Mouse (Mus musculus) C2C12 (cell line): Measurements from ENCODE around the gene Adgrg4. TPM values are rescaled to one million over a fixed set of nuclear protein-coding genes. Genes with fewer than 3 reads are reported as not detected.

Experiments
- H3K27me3 ChIP-seq: one replicate; pipeline ENCODE4 v1.6.1; 2011; ENCODE audit not compliant: control insufficient read depth, insufficient read depth, insufficient read length
- H3K36me3 ChIP-seq: one replicate; pipeline ENCODE4 v1.6.1; 2011; ENCODE audit not compliant: control insufficient read depth, insufficient read depth
- H3K4me3 ChIP-seq: one replicate; pipeline ENCODE4 v1.5.1; 2011; ENCODE audit warnings: mild to moderate bottlenecking, control low read depth; ENCODE audit not compliant: poor library complexity, insufficient read depth, severe bottlenecking
- H3K79me2 ChIP-seq: one replicate; pipeline ENCODE4 v1.6.1; 2011; ENCODE audit not compliant: control insufficient read depth, insufficient read depth
- H3K79me3 ChIP-seq: one replicate; pipeline ENCODE4 v1.6.1; 2011; ENCODE audit warnings: low read depth, control low read depth
- H3ac ChIP-seq: one replicate; pipeline ENCODE3; 2011; ENCODE audit warnings: low read depth; ENCODE audit not compliant: control insufficient read depth, insufficient read length
- CEBPB ChIP-seq: IDR thresholded peaks from one replicate; pipeline ENCODE4 v1.6.1; 2011; ENCODE audit warnings: low read depth, mild to moderate bottlenecking, control low read depth, moderate library complexity
- CTCF ChIP-seq: IDR thresholded peaks from one replicate; pipeline ENCODE4 v1.5.1; 2011; ENCODE audit not compliant: control insufficient read depth, insufficient read depth, insufficient read length
- FOSL1 ChIP-seq: IDR thresholded peaks from one replicate; pipeline ENCODE4 v1.8.0; 2011; ENCODE audit warnings: mild to moderate bottlenecking, low read length; ENCODE audit not compliant: poor library complexity, insufficient read depth, severe bottlenecking
- MAX ChIP-seq: IDR thresholded peaks from one replicate; pipeline ENCODE4 v1.6.1; 2011; ENCODE audit warnings: mild to moderate bottlenecking, control low read depth
- MYOD1 ChIP-seq: IDR thresholded peaks from one replicate; pipeline ENCODE4 v1.6.1; 2011; ENCODE audit warnings: low read depth; ENCODE audit not compliant: control insufficient read depth, insufficient read length
- MYOG ChIP-seq: IDR thresholded peaks from one replicate; pipeline ENCODE4 v1.6.1; 2011; ENCODE audit not compliant: control insufficient read depth, insufficient read length; ENCODE audit errors: extremely low read depth
- USF1 ChIP-seq: IDR thresholded peaks from one replicate; pipeline ENCODE4 v1.6.1; 2011; ENCODE audit warnings: low read depth, mild to moderate bottlenecking, control low read depth, moderate library complexity
- polyA plus RNA-seq: library from polyadenylated mRNA; unstranded; fragments of >200 nt; fragmentation: generic; extraction: Trizol; gene quantifications from one replicate; pipeline ENCODE4 v1.2.1, GENCODE M21; 2012; ENCODE audit warnings: missing spikeins

The Adgrg4 gene
- polyA plus RNA-seq, 1 experiment, result not detected

DNA sequence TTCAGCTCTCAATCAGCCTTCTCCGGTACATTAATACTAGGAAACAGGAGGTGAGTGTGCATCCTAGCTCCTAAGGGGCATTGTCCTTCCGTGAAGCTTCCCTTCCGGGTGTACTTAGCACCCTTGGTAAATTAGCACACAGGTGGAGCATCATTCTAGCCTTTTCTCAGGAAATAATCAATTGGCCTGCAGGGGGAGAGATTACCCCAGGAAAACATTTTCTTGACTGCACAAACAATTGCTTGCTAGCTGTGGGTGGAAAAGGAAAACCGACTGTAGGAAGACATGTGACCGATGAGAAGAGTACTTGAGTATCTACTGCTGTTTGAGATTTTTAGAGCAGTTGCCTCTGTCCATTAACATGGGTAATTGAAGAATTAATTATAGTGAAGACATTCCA is 28.7 kb upstream of the Adgrg4 start:
- no peaks in the 10 kb centered on the region for H3K36me3 ChIP-seq
- TF ChIP-seq MAX (no peak), FOSL1 (no peak), MYOD1 (no peak), CEBPB (no peak), MYOG (no peak), USF1 (no peak), CTCF (no peak)
- no peak overlapping the region for H3ac ChIP-seq
- no peaks in the 10 kb centered on the region for H3K27me3 ChIP-seq
- no peaks in the 10 kb centered on the region for H3K79me3 ChIP-seq
- no peak overlapping the region for H3K4me3 ChIP-seq
- no peaks in the 10 kb centered on the region for H3K79me2 ChIP-seq

DNA sequence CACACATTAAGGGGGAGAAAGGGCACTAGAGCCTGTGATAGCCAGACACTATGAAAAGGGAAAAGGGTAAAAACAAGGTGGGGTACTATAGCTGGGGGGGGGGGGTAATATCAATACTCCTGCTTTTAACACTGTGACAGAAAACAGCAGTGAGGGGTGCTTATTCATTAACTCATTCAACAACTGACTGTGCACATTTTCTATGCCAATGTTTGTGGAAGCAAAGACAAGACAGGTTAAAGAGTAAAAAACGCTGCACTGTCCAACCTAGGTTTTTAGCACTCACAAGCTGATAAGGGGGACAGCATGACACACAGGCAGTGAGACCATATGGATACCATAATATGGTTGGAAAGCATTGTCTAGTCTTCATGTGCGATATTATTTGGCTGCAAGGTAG is 142.9 kb downstream of the Adgrg4 start:
- Histone ChIP-seq H3K36me3 (no peaks in the 10 kb centered on the region), H3K4me3 (no peak overlapping the region)
- no peak for TF ChIP-seq USF1
- no peak for TF ChIP-seq CTCF
- TF ChIP-seq FOSL1, result no peak
- no peak for TF ChIP-seq CEBPB
- no peak for TF ChIP-seq MYOG
- TF ChIP-seq MAX, result no peak
- TF ChIP-seq MYOD1, result no peak

DNA sequence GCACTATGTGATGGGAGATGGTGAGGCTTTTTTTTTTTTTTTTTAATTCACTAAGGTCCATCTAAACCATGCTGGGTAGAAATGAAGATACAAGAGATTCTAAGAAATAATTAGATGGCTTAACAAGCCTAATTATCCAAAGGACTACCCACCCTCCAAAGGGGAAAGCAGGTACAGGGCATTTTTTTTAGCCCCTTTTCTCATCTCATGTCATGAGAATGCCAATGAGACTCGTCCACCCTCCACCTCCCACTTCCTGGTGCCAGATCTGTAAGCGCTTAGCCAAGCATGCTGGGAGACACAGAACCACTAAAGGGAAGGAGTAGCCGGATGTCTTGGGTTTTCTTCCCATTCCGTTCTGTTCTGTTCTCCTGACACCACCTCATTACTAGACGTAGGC is 172.8 kb downstream of the Adgrg4 start, which contains the start of gene Brs3:
Gene Brs3, plus strand, starts transcription at position 301 of the 400 bp plus-strand sequence.
- H3K4me3 ChIP-seq, result no peak within 1 kb of the TSS
- no peaks in the 10 kb centered on the region for H3K27me3 ChIP-seq
- H3K36me3 ChIP-seq, result no peaks in the 10 kb centered on the region
- no peaks in the 10 kb centered on the region for H3K79me3 ChIP-seq
- H3ac ChIP-seq, result no peak within 1 kb of the TSS
- TF ChIP-seq USF1, result no peak
- TF ChIP-seq CEBPB, result no peak
- no peak for TF ChIP-seq FOSL1
- TF ChIP-seq CTCF, result no peak
- TF ChIP-seq MYOD1, result no peak
- no peak for TF ChIP-seq MYOG
- TF ChIP-seq MAX, result no peak
- H3K79me2 ChIP-seq, result no peaks in the 10 kb centered on the region

More for the DNA sequence above, 142.9 kb downstream of the Adgrg4 start:
- Histone ChIP-seq H3K79me3 (no peaks in the 10 kb centered on the region), H3K79me2 (no peaks in the 10 kb centered on the region), H3ac (no peak overlapping the region), H3K27me3 (no peaks in the 10 kb centered on the region)

DNA sequence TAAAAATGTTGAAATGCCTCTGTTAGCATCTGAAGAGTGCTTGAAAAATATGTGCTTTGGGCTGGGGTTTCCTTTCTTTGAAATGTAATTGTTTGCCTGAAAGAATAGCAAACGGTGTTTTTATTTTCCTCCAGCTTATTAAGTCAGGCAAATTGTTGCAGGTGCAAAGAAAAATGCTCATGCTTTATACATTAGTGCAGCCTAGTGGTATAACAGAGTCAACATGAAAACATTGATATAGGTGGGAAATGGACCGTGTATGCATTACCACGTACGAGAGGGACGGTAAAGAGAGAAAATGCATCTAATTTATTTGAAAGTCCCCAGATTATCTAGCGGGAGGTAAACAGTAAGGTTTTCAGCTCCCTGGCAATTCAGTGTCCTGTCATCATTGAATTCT is 173.9 kb downstream of the Adgrg4 start:
- Histone ChIP-seq H3K27me3 (no peaks in the 10 kb centered on the region), H3K36me3 (no peaks in the 10 kb centered on the region), H3K4me3 (no peak overlapping the region), H3ac (no peak overlapping the region), H3K79me2 (no peaks in the 10 kb centered on the region), H3K79me3 (no peaks in the 10 kb centered on the region)
- TF ChIP-seq MAX (no peak), MYOD1 (no peak), USF1 (no peak), CTCF (no peak), MYOG (no peak), CEBPB (no peak), FOSL1 (no peak)

Other genes with a start within 250 kb of the Adgrg4 start
- 42.8 TPM for gene Fhl1, start 138.4 kb upstream of the Adgrg4 start, polyA plus RNA-seq
- 0.06 TPM for gene Map7d3, start 47.8 kb upstream of the Adgrg4 start, polyA plus RNA-seq
- not detected for gene Brs3, start 172.9 kb downstream of the Adgrg4 start, polyA plus RNA-seq
- 12.6 TPM for gene Htatsf1, start 183.4 kb downstream of the Adgrg4 start, polyA plus RNA-seq
- gene Vgll1, start 217.9 kb downstream of the Adgrg4 start, polyA plus RNA-seq, result not detected